Mouse (Mus musculus): ENCODE measurements around the gene Heyl. TPM values are rescaled to one million over a fixed set of nuclear protein-coding genes. Genes with fewer than 3 reads are reported as not detected.

The Heyl gene
- polyA plus RNA-seq (2015; fragmentation: Nextera tagmentation; extraction: Ambion mirVana), result 9.2 and 9.3 TPM in 2 replicates

GRCm38 (mm10) chr4:123233492-123234084 lies at the start of gene Heyl:
Heyl (plus strand) TSS chr4:123233556.
- Histone ChIP-seq H3K9ac (peak within 1 kb of the TSS; percentile 83), H3K36me3 (no peaks in the 10 kb centered on the region), H3K4me2 (peak within 1 kb of the TSS; percentile 89), H3K4me1 (peaks cover 60% of the 10 kb centered on the region), H3K4me3 (peak within 1 kb of the TSS; percentile 60), H3K9me3 (no peaks in the 10 kb centered on the region), H3K27me3 (replicated peaks) (peaks cover 47% of the 10 kb centered on the region), H3K27ac (replicated peaks) (peak within 1 kb of the TSS; percentile 29; the same call in 1 of the 2 replicates)
- WGBS, result 3% methylated on average over 52 of the region's 52 CpGs
- ATAC-seq (ENCODE audit: extremely low read depth, insufficient number of reproducible peaks, low FRiP score, low TSS enrichment), result peak; percentile 43; the same call in 1 of the 2 replicates

DNA sequence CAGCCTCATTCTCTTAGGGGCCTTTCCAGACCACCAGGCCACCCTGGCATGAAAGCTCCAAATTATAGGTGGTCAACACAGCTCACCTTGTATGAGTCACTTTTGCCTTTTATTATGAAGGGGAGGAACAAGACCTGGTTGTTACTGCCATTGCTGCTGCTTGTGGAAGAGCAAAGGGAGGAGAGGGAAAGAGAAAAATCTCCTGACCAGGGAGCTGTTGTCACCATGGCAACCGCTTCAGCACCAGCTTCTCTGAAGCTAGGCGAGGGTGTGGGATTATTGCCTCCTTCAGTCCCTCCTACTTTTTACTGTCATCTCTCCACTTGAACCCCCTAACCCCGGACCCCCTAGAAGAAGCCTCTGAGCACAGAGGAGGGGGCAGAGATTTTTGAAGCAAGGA lies 48.5 kb upstream of the Heyl start:
- Histone ChIP-seq H3K36me3 (no peaks in the 10 kb centered on the region), H3K9ac (no peak overlapping the region), H3K4me1 (peaks cover 19% of the 10 kb centered on the region), H3K4me2 (no peak overlapping the region), H3K27ac (replicated peaks) (no peak overlapping the region), H3K27me3 (replicated peaks) (peaks cover 100% of the 10 kb centered on the region), H3K4me3 (no peak overlapping the region), H3K9me3 (no peaks in the 10 kb centered on the region)
- ATAC-seq (ENCODE audit: extremely low read depth, insufficient number of reproducible peaks, low FRiP score, low TSS enrichment), result no peak
- 37% methylated on average over 3 of the region's 3 CpGs for whole genome bisulfite sequencing

GRCm38 (mm10) chr4:123192336-123192735 lies 41.0 kb upstream of the Heyl start:
- peaks cover 20% of the 10 kb centered on the region; the same call in 1 of the 2 replicates for H3K4me1 ChIP-seq
- H3K4me2 ChIP-seq, result no peak overlapping the region
- no peaks in the 10 kb centered on the region for H3K36me3 ChIP-seq
- no peak overlapping the region for H3K27ac ChIP-seq (replicated peaks)
- no peak overlapping the region for H3K4me3 ChIP-seq
- H3K9me3 ChIP-seq, result no peaks in the 10 kb centered on the region
- 48% methylated on average over 11 of the region's 11 CpGs for WGBS
- no peak overlapping the region for H3K9ac ChIP-seq
- ATAC-seq (ENCODE audit: extremely low read depth, insufficient number of reproducible peaks, low FRiP score, low TSS enrichment), result no peak
- H3K27me3 ChIP-seq (replicated peaks), result peaks cover 97% of the 10 kb centered on the region

- Histone ChIP-seq H3K27ac (replicated peaks) (no peak overlapping the region), H3K9ac (no peak overlapping the region), H3K27me3 (replicated peaks) (peaks cover 97% of the 10 kb centered on the region), H3K4me1 (peaks cover 20% of the 10 kb centered on the region; the same call in 1 of the 2 replicates), H3K36me3 (no peaks in the 10 kb centered on the region), H3K4me2 (no peak overlapping the region), H3K9me3 (no peaks in the 10 kb centered on the region), H3K4me3 (no peak overlapping the region)
- WGBS, result 82% methylated on average over 11 of the region's 11 CpGs
- ATAC-seq (ENCODE audit: extremely low read depth, insufficient number of reproducible peaks, low FRiP score, low TSS enrichment), result no peak
Measured at GRCm38 (mm10) chr4:123193791-123194190, 39.6 kb upstream of the Heyl start.

DNA sequence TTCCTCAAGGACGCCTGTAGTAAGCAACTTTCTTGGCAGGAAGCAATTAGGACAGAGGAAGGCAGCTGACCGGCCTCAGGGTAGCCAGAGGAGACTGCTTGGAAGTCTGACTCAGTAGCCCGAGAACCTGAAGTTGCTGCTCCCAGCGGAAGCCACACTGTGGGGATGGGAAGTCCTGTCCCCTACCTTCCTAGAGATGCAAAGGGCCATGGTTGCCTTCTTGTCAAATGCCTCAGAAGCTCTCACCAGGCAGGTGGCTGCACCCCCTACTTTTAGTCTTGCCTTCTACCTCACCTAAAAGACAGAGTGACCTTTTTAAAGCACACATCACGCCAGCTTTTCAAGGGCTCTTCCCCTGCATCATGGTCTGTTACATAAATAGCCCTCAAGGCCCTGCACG lies 36.7 kb upstream of the Heyl start:
- H3K9me3 ChIP-seq, result no peaks in the 10 kb centered on the region
- no peaks in the 10 kb centered on the region for H3K36me3 ChIP-seq
- H3K27ac ChIP-seq (replicated peaks), result no peak overlapping the region
- peaks cover 25% of the 10 kb centered on the region for H3K4me1 ChIP-seq
- no peak overlapping the region for H3K4me2 ChIP-seq
- H3K4me3 ChIP-seq, result no peak overlapping the region
- H3K9ac ChIP-seq, result no peak overlapping the region
- no peak for ATAC-seq (ENCODE audit: extremely low read depth, insufficient number of reproducible peaks, low FRiP score, low TSS enrichment)
- WGBS, result 43% methylated on average over 6 of the region's 6 CpGs
- peaks cover 98% of the 10 kb centered on the region for H3K27me3 ChIP-seq (replicated peaks)

DNA sequence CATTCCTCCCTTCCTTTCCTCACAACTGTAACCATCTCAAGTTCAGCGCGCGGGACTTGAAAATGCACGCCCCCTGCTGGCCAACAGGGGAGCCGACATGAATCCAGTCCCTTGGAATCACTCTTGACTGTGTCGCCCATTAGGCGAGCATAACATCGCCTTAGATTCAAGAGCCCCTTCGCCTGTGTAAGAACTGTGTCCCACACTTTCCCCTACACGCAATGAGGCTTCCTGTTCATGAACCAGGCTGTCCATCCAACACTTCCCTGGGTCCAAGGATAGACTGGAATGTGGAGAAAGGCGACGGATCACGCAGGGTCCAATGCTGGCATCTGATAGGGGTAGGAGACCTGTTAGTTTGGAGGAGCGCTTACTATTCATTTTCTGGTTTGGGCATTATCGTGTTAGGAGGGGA lies 32.6 kb upstream of the Heyl start:
- no peaks in the 10 kb centered on the region for H3K36me3 ChIP-seq
- H3K4me3 ChIP-seq, result peak overlapping the region; percentile 53
- H3K9me3 ChIP-seq, result no peaks in the 10 kb centered on the region
- peak overlapping the region; percentile 77 for H3K9ac ChIP-seq
- no peak for ATAC-seq (ENCODE audit: extremely low read depth, insufficient number of reproducible peaks, low FRiP score, low TSS enrichment)
- peaks cover 77% of the 10 kb centered on the region for H3K27me3 ChIP-seq (replicated peaks)
- 1% methylated on average over 15 of the region's 15 CpGs for WGBS
- H3K4me1 ChIP-seq, result peaks cover 33% of the 10 kb centered on the region
- peak overlapping the region; percentile 81 for H3K4me2 ChIP-seq
- peak overlapping the region; percentile 65; the same call in 1 of the 2 replicates for H3K27ac ChIP-seq (replicated peaks)

DNA sequence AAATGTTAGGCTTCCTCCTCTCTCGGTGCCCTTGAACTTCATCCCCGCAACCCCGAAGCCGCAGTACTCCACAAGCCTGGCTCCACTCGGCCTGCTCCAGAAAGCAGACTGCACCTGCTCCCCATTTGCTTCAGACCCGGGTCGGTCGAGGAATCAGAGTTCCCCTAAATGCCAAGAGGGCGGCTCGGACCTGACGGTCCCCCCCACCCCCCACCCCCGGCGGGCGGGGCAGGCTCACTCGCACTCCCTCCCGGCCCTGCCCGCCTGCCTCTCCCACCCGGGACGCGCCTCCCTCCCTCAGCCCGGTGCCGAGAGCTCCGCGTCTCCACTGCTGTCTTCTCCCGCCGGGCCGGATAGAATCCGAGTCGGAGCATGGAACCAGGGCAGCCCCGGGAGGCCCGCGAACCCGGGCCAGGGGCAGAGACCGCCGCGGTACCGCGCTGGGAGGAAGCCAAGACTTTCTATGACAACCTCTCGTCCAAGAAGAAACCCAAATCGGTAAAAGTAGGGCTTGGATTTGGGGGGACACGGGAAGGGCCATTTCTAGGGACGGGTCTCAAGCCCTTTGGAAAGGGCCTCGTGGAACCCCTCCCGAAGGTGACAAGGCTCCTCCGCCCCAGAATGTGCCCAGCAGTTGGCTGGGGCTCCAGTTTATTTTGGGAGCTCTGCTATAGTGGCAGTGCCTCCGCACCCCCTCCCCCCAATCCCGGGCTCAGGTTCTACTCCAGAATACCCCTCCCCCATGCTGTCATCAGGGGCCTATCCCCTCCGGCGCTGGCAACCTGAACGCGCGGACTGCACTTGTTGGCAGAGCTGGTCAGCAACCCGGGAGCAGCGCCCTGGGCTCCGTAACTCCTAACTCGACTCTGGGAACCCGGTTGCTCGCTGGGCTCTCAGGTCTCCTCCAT lies 31.9 kb upstream of the Heyl start, which contains the start of gene Nt5c1a:
Gene Nt5c1a, plus strand, starts transcription at position 319 of the 908 bp plus-strand sequence.
- Histone ChIP-seq H3K36me3 (no peaks in the 10 kb centered on the region), H3K4me1 (peaks cover 33% of the 10 kb centered on the region), H3K27ac (replicated peaks) (peak within 1 kb of the TSS; percentile 65), H3K4me2 (peak within 1 kb of the TSS; percentile 81), H3K9ac (peak within 1 kb of the TSS; percentile 77), H3K4me3 (peak within 1 kb of the TSS; percentile 53), H3K27me3 (replicated peaks) (peaks cover 76% of the 10 kb centered on the region), H3K9me3 (no peaks in the 10 kb centered on the region)
- WGBS, result 1% methylated on average over 57 of the region's 58 CpGs
- ATAC-seq (ENCODE audit: extremely low read depth, insufficient number of reproducible peaks, low FRiP score, low TSS enrichment), result peak; percentile 32; the same call in 1 of the 2 replicates

DNA sequence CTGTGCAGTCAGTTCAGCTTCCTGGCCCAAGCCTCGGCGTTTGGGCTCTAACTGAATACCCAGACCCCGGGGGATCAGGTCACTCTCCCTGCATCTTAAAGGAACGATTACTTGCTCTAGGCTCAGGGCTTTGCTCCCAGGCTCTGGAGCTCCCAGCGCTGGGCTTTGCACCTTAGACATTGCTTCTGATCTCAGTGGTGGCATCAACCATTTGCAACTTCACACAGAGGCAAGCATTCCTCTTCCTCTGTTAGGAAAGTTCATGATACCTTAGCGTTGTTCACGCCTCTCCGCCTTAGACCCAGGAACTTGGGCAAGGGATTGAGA lies 31.3 kb upstream of the Heyl start:
- no peak for ATAC-seq (ENCODE audit: extremely low read depth, insufficient number of reproducible peaks, low FRiP score, low TSS enrichment)
- no peaks in the 10 kb centered on the region for H3K9me3 ChIP-seq
- peak overlapping the region; percentile 3; the same call in 1 of the 2 replicates for H3K27ac ChIP-seq (replicated peaks)
- peak overlapping the region; percentile 77 for H3K9ac ChIP-seq
- H3K4me3 ChIP-seq, result peak overlapping the region; percentile 53
- peaks cover 78% of the 10 kb centered on the region for H3K27me3 ChIP-seq (replicated peaks)
- peaks cover 29% of the 10 kb centered on the region for H3K4me1 ChIP-seq
- peak overlapping the region; percentile 81 for H3K4me2 ChIP-seq
- 16% methylated on average over 8 of the region's 8 CpGs for whole genome bisulfite sequencing
- no peaks in the 10 kb centered on the region for H3K36me3 ChIP-seq

DNA sequence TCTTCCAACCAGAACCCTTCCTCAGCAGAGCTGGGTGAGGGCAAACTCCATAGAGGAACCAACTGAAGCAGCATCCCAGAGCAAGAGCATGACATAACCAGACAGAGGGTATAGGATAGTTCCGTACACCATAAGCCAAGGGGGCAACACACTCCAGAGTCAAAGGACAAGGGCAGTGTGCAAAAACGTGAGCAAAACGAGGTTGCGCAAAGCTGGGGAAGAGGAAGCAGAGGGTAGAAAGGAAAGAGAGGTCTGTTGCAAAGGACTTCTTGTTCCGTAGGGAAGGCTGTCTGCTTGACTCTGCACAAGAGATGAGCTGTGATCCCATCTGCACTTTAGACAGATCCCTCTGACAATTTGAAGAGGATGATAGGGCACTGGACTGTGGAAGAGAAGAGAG lies 26.0 kb upstream of the Heyl start:
- Histone ChIP-seq H3K4me1 (peaks cover 12% of the 10 kb centered on the region), H3K36me3 (no peaks in the 10 kb centered on the region), H3K27me3 (replicated peaks) (peaks cover 69% of the 10 kb centered on the region), H3K9ac (no peak overlapping the region), H3K27ac (replicated peaks) (no peak overlapping the region), H3K4me2 (no peak overlapping the region), H3K4me3 (no peak overlapping the region), H3K9me3 (no peaks in the 10 kb centered on the region)
- 67% methylated on average over 5 of the region's 5 CpGs for WGBS
- no peak for ATAC-seq (ENCODE audit: extremely low read depth, insufficient number of reproducible peaks, low FRiP score, low TSS enrichment)

DNA sequence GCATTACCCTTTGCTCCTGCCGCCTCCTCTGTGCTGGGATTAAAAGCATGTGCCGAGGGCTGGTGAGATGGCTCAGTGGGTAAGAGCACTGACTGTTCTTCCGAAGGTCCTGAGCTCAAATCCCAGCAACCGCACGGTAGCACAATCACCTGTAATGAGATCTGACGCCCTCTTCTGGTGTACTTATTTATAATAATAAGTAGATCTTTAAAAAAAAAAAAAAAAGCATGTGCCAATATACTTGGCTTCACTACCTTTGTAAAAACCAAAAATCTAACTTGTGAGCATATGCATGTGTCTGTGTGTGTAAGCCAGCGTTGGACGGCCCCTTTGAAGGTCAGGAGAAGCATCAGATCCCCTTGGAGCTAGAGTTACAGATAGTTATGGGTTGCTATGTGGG lies 22.4 kb upstream of the Heyl start:
- H3K4me3 ChIP-seq, result no peak overlapping the region
- H3K4me1 ChIP-seq, result no peaks in the 10 kb centered on the region
- H3K4me2 ChIP-seq, result no peak overlapping the region
- 56% methylated on average over 8 of the region's 8 CpGs for WGBS
- H3K27me3 ChIP-seq (replicated peaks), result peaks cover 90% of the 10 kb centered on the region
- H3K9me3 ChIP-seq, result no peaks in the 10 kb centered on the region
- H3K9ac ChIP-seq, result no peak overlapping the region
- ATAC-seq (ENCODE audit: extremely low read depth, insufficient number of reproducible peaks, low FRiP score, low TSS enrichment), result no peak
- no peak overlapping the region for H3K27ac ChIP-seq (replicated peaks)
- no peaks in the 10 kb centered on the region for H3K36me3 ChIP-seq

- no peak overlapping the region for H3K27ac ChIP-seq (replicated peaks)
- 49% methylated on average over 5 of the region's 5 CpGs for WGBS
- H3K27me3 ChIP-seq (replicated peaks), result peaks cover 88% of the 10 kb centered on the region
- no peaks in the 10 kb centered on the region for H3K36me3 ChIP-seq
- H3K9ac ChIP-seq, result no peak overlapping the region
- H3K4me1 ChIP-seq, result no peaks in the 10 kb centered on the region
- H3K4me3 ChIP-seq, result no peak overlapping the region
- no peak overlapping the region for H3K4me2 ChIP-seq
- H3K9me3 ChIP-seq, result no peaks in the 10 kb centered on the region
- no peak for ATAC-seq (ENCODE audit: extremely low read depth, insufficient number of reproducible peaks, low FRiP score, low TSS enrichment)
Measured at GRCm38 (mm10) chr4:123211453-123211852, 21.9 kb upstream of the Heyl start.
